Mouse (Mus musculus): ENCODE data around the gene Nkain2. TPM values are rescaled to one million over a fixed set of nuclear protein-coding genes. Genes with fewer than 3 reads are reported as not detected.

Gene Nkain2
- polyA plus RNA-seq, 1 experiment from 2014 or later, result 18.3 TPM

DNA sequence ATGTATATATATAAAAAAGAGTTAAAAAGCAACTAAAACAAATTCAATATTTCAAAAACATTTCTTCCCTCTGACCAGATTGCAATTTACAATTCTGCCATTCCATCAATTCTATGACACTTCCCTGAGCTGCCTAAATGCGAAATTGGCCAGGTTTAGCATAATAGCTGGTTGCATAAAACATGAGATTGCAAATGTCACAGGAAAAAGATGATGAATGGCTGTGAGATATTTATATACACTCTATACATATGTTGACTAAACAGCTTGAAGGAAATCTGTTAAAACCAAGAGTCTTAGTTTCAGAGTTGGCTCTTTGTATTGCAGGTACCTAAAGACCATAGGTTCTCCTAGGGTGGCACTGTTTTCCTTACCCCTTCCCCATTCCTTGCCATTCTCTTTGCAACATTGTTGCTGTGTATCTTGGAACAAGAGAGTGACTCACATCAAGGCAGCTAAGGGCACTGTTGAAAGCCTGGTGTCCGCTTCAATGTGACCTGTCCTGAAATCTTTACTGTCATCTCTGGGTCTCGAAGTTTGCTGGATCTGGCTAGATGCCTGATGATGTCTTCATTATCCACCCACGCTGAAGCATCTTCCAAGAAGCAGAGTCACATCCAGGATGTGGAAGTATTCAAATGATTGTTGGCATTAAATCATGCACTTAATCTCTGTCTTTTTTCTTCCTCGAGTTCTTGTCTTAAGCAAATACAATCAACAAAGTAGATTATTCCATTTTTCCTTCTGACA, 837.5 kb downstream of the Nkain2 start:
- WGBS, result 85% methylated on average over 5 of the region's 5 CpGs

DNA sequence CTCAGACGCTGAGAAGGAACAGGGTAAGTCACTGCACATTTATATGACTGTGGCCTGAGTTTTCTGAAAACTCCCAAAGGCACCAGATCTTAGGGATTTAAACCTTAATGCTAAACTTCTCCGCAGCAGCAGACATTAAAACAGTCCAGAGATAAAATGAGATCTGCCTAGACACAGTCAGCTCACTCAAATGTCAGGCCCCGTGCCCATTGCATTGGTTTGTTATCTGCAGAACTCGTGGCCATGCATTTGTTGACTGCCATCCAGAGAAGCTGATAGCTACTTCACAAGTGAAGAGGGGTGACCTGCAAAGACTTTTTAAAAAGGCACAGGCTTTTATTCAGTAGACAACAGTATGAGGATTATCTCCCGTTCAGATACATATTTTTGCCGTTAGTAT, 838.2 kb downstream of the Nkain2 start:
- WGBS, result 79% methylated on average over 6 of the region's 6 CpGs
- ATAC-seq (ENCODE audit: low FRiP score) (no peak), DNase-seq (ENCODE audit: low spot score) (no peak)
- H3K27me3 ChIP-seq (ENCODE audit: control insufficient read depth, insufficient read depth, low read length), result no peaks in the 10 kb centered on the region
- no peaks in the 10 kb centered on the region for H3K36me3 ChIP-seq (replicated peaks; ENCODE audit: control insufficient read depth, insufficient read depth)
- no peak overlapping the region for H3K9ac ChIP-seq
- no peak overlapping the region for H3K27ac ChIP-seq
- no peak overlapping the region for H3K4me3 ChIP-seq (replicated peaks; ENCODE audit: low read length)
- H3K4me2 ChIP-seq (replicated peaks), result no peak overlapping the region
- no peaks in the 10 kb centered on the region for H3K4me1 ChIP-seq (replicated peaks; ENCODE audit: control insufficient read depth, insufficient read depth, low read length)
- no peaks in the 10 kb centered on the region for H3K9me3 ChIP-seq (ENCODE audit: control insufficient read depth, low read length)

More for the DNA sequence above, 837.5 kb downstream of the Nkain2 start:
- Histone ChIP-seq H3K27ac (no peak overlapping the region), H3K27me3 (ENCODE audit: control insufficient read depth, insufficient read depth, low read length) (no peaks in the 10 kb centered on the region), H3K36me3 (replicated peaks; ENCODE audit: control insufficient read depth, insufficient read depth) (no peaks in the 10 kb centered on the region), H3K4me2 (replicated peaks) (no peak overlapping the region), H3K9ac (no peak overlapping the region), H3K4me1 (replicated peaks; ENCODE audit: control insufficient read depth, insufficient read depth, low read length) (no peaks in the 10 kb centered on the region), H3K4me3 (replicated peaks; ENCODE audit: low read length) (no peak overlapping the region), H3K9me3 (ENCODE audit: control insufficient read depth, low read length) (no peaks in the 10 kb centered on the region)
- DNase-seq (ENCODE audit: low spot score), result no peak
- no peak for ATAC-seq (ENCODE audit: low FRiP score)

DNA sequence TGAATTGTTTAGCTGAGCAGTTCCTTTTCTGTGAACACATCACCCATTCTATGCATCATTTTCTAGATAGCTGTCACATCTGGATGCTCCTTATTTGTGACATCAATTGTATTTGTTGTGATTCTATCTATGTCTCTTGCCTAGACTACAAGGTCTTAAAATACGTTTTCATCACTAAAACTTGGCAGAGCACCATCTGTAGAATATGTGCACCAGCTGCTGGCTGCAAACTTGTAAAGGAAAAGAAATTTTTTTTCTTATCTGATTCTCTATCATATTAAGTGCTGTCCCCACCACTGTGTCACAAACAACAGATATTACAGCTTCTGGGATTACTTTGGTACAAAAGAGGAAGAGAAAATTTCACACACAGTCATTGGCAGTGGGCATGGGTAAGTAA, 860.3 kb downstream of the Nkain2 start:
- no peak overlapping the region for H3K9ac ChIP-seq
- H3K4me3 ChIP-seq (replicated peaks; ENCODE audit: low read length), result no peak overlapping the region
- no peaks in the 10 kb centered on the region for H3K27me3 ChIP-seq (ENCODE audit: control insufficient read depth, insufficient read depth, low read length)
- no peaks in the 10 kb centered on the region for H3K4me1 ChIP-seq (replicated peaks; ENCODE audit: control insufficient read depth, insufficient read depth, low read length)
- H3K27ac ChIP-seq, result no peak overlapping the region
- H3K9me3 ChIP-seq (ENCODE audit: control insufficient read depth, low read length), result no peaks in the 10 kb centered on the region
- H3K4me2 ChIP-seq (replicated peaks), result no peak overlapping the region
- ATAC-seq (ENCODE audit: low FRiP score) (no peak), DNase-seq (ENCODE audit: low spot score) (no peak)
- 61% methylated on average over 1 of the region's 1 CpGs for WGBS
- no peaks in the 10 kb centered on the region for H3K36me3 ChIP-seq (replicated peaks; ENCODE audit: control insufficient read depth, insufficient read depth)

DNA sequence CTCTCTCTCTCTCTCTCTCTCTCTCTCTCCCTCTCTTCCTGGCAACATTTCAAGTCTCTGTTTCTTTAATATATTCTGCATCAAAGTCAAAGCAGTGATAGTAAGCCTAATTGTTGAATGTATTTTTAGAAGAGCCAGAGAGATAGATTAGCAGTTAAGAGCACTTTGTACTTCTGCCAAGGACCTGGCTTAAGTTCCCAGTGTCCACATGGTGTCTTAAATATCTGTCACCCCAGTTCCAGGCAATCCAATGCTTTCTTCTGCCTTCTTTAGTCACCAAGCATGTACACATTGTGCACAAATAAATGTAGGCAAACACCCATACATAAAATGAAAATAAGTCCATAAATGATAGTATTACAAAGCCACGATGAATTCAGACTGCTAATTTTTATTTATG, 871.9 kb downstream of the Nkain2 start:
- WGBS, result 77% methylated on average over 1 of the region's 1 CpGs
- DNase-seq (ENCODE audit: low spot score) (no peak), ATAC-seq (ENCODE audit: low FRiP score) (no peak)
- Histone ChIP-seq H3K27ac (no peak overlapping the region), H3K4me2 (replicated peaks) (no peak overlapping the region), H3K27me3 (ENCODE audit: control insufficient read depth, insufficient read depth, low read length) (no peaks in the 10 kb centered on the region), H3K9ac (no peak overlapping the region), H3K4me3 (replicated peaks; ENCODE audit: low read length) (no peak overlapping the region), H3K4me1 (replicated peaks; ENCODE audit: control insufficient read depth, insufficient read depth, low read length) (no peaks in the 10 kb centered on the region), H3K36me3 (replicated peaks; ENCODE audit: control insufficient read depth, insufficient read depth) (no peaks in the 10 kb centered on the region), H3K9me3 (ENCODE audit: control insufficient read depth, low read length) (no peaks in the 10 kb centered on the region)

DNA sequence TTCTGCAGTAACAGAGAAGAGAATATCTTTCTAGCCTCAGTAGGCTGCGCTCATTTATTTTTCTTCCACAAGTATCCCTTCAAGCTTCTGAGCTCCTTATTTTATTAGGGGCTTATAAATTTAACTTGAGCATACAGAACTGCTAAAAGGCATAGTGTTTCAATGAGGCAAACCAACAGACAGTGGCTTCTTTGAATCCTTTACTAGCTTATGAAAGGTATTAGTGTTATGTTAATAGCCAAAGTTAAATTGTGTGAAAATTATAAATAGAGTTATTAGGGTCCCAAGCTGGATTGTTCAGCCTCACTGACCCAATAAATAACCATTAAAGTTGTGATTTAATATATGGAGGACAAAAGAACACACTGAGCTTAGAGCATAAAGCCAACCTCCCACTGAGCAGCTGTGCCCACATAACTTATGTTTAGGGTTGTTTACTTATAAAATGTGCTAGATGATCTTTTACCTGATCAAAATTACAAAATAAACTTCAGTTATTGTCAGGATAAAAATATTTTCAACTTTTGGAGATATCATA, 889.0 kb downstream of the Nkain2 start:
- Histone ChIP-seq H3K9ac (no peak overlapping the region), H3K4me1 (replicated peaks; ENCODE audit: control insufficient read depth, insufficient read depth, low read length) (no peaks in the 10 kb centered on the region), H3K27me3 (ENCODE audit: control insufficient read depth, insufficient read depth, low read length) (no peaks in the 10 kb centered on the region), H3K4me3 (replicated peaks; ENCODE audit: low read length) (no peak overlapping the region), H3K36me3 (replicated peaks; ENCODE audit: control insufficient read depth, insufficient read depth) (no peaks in the 10 kb centered on the region), H3K4me2 (replicated peaks) (no peak overlapping the region), H3K27ac (no peak overlapping the region), H3K9me3 (ENCODE audit: control insufficient read depth, low read length) (no peaks in the 10 kb centered on the region)
- no peak for DNase-seq (ENCODE audit: low spot score)
- no peak for ATAC-seq (ENCODE audit: low FRiP score)
- 70% methylated on average over 1 of the region's 1 CpGs for whole genome bisulfite sequencing

DNA sequence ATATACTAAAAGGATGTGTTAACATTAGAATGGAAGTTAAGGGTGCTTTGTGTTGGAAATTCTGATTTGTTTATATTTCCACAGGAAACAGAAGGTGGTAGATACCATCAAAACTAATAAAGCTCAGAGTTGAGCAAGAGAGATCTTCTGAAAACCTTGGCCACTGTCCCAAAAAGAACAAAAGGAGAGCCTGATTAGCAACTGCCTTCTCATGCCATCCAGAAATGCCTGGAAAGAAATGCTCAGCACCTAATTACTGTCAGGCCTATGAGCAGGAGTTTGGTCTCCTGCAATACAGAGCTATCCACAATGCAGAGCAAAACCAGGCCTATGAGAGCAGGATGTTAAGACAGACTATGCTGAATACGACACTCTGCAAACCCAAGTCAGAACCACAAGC, 897.1 kb downstream of the Nkain2 start:
- ATAC-seq (ENCODE audit: low FRiP score) (no peak), DNase-seq (ENCODE audit: low spot score) (no peak)
- 78% methylated on average over 1 of the region's 1 CpGs for WGBS
- Histone ChIP-seq H3K27ac (no peak overlapping the region), H3K9ac (no peak overlapping the region), H3K36me3 (replicated peaks; ENCODE audit: control insufficient read depth, insufficient read depth) (no peaks in the 10 kb centered on the region), H3K4me1 (replicated peaks; ENCODE audit: control insufficient read depth, insufficient read depth, low read length) (no peaks in the 10 kb centered on the region), H3K27me3 (ENCODE audit: control insufficient read depth, insufficient read depth, low read length) (no peaks in the 10 kb centered on the region), H3K4me2 (replicated peaks) (no peak overlapping the region), H3K4me3 (replicated peaks; ENCODE audit: low read length) (no peak overlapping the region), H3K9me3 (ENCODE audit: control insufficient read depth, low read length) (no peaks in the 10 kb centered on the region)

DNA sequence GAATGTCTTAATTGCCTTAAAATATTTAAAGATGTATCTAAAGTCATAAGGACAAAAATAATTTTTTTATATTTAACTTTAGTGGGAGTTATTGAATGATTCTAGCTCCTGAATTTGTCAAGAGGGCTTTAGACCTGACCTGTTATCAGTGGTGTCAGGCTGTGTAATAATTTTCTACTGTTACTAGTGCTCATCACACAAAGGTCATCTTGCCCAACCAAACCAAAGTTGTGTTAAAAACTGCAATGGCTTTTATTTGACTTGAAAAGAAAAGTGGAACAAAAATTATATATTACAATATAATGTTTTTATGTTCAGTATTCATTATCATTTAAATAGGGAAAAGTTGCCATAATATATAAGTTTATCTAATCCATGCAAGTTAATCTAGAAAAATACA, 911.9 kb downstream of the Nkain2 start:
- Histone ChIP-seq H3K36me3 (replicated peaks; ENCODE audit: control insufficient read depth, insufficient read depth) (no peaks in the 10 kb centered on the region), H3K9me3 (ENCODE audit: control insufficient read depth, low read length) (no peaks in the 10 kb centered on the region), H3K4me1 (replicated peaks; ENCODE audit: control insufficient read depth, insufficient read depth, low read length) (no peaks in the 10 kb centered on the region), H3K4me3 (replicated peaks; ENCODE audit: low read length) (no peak overlapping the region), H3K9ac (no peak overlapping the region), H3K4me2 (replicated peaks) (no peak overlapping the region), H3K27me3 (ENCODE audit: control insufficient read depth, insufficient read depth, low read length) (no peaks in the 10 kb centered on the region), H3K27ac (no peak overlapping the region)
- ATAC-seq (ENCODE audit: low FRiP score) (no peak), DNase-seq (ENCODE audit: low spot score) (no peak)

DNA sequence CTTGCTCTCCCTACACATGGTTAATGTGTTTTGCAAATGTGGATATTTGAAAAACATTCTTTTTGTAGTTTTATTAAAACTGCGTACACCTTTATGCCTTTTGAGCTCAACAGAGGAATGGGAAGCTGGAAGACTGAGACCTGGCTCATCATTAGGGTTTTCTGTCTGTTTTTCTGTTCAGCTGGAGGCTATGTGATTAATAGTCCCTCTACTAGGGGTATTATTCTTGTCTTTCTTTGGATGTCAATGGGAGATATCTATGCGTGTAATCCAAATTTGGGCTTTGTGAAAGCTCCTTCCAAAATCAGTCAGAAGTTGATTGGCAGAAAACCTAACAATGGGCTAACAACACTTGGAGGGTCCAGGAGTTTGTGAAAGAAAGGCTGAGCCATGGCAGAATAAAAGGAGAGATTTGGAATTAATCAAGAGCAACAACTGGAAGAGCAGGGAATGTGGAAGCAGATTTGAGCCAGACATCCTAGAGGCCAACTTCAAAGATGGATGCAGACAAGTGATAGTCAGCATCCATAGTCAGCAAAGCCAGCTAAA, 943.0 kb downstream of the Nkain2 start:
- Histone ChIP-seq H3K27ac (no peak overlapping the region), H3K4me2 (replicated peaks) (no peak overlapping the region), H3K4me1 (replicated peaks; ENCODE audit: control insufficient read depth, insufficient read depth, low read length) (no peaks in the 10 kb centered on the region), H3K9ac (no peak overlapping the region), H3K4me3 (replicated peaks; ENCODE audit: low read length) (no peak overlapping the region), H3K27me3 (ENCODE audit: control insufficient read depth, insufficient read depth, low read length) (no peaks in the 10 kb centered on the region), H3K36me3 (replicated peaks; ENCODE audit: control insufficient read depth, insufficient read depth) (no peaks in the 10 kb centered on the region), H3K9me3 (ENCODE audit: control insufficient read depth, low read length) (no peaks in the 10 kb centered on the region)
- ATAC-seq (ENCODE audit: low FRiP score) (no peak), DNase-seq (ENCODE audit: low spot score) (no peak)
- WGBS, result 36% methylated on average over 2 of the region's 2 CpGs

DNA sequence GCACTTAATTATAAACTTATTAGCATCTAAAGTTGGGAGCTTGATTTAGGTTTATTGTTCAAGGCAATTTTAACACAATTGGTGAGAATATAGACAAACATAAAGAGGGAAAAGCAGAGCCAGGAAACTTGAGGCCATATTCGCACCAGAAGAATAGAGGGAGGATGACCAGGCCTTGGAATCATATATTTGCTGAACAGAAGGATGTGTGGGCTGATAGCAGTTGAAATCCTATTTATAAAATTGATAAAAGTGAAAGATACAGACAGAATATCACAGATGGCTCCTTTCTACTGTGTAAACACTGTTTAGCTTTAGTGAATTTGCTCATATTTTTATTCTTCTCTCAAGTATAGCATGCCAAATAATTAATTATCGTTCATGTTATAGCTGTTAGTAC, 958.3 kb downstream of the Nkain2 start:
- H3K27ac ChIP-seq, result no peak overlapping the region
- WGBS, result 92% methylated on average over 2 of the region's 2 CpGs

More for the DNA sequence above, 958.3 kb downstream of the Nkain2 start:
- DNase-seq (ENCODE audit: low spot score) (no peak), ATAC-seq (ENCODE audit: low FRiP score) (no peak)
- no peaks in the 10 kb centered on the region for H3K36me3 ChIP-seq (replicated peaks; ENCODE audit: control insufficient read depth, insufficient read depth)
- H3K9ac ChIP-seq, result no peak overlapping the region
- no peak overlapping the region for H3K4me3 ChIP-seq (replicated peaks; ENCODE audit: low read length)
- H3K4me2 ChIP-seq (replicated peaks), result no peak overlapping the region
- H3K4me1 ChIP-seq (replicated peaks; ENCODE audit: control insufficient read depth, insufficient read depth, low read length), result no peaks in the 10 kb centered on the region
- no peaks in the 10 kb centered on the region for H3K9me3 ChIP-seq (ENCODE audit: control insufficient read depth, low read length)
- H3K27me3 ChIP-seq (ENCODE audit: control insufficient read depth, insufficient read depth, low read length), result no peaks in the 10 kb centered on the region
